Mouse (Mus musculus) adrenal gland, postnatal 36 days (tissue): ENCODE results near the gene Psg28. TPM values are rescaled to one million over a fixed set of nuclear protein-coding genes. Genes with fewer than 3 reads are reported as not detected.
"Not testable (repeated sequence)": the region's sequence is repeated elsewhere in the genome, so short reads cannot be mapped to it uniquely, and the experiment has no call there.

ENCODE experiments used
- DNase-seq, 2 experiments: peaks; one replicate each; pipeline ENCODE4 v3.0.0; 2021; ENCODE audit warnings: mixed read lengths in 1 of 2
- long read RNA-seq, 2 experiments: library from polyadenylated mRNA; stranded (forward); transcript quantifications; one replicate each; pipeline ENCODE4 v2.0.0; 2021; ENCODE audit warnings: borderline sequencing depth in 2 of 2
- microRNA-seq: library from miRNA; unstranded; fragments of <30 nt; microRNA quantifications from one replicate; pipeline ENCODE4 v1.2.0, GENCODE M21; 2021
- total RNA-seq, 2 experiments: library from RNA; stranded (reverse); gene quantifications; 2 replicates each; pipeline ENCODE4 v1.2.3; 2021

Psg28 gene
- total RNA-seq: not detected
- long read RNA-seq, experiment 1: 0 reads
- long read RNA-seq, experiment 2: 0 reads

- DNase-seq: not testable (repeated sequence)
Measured at GRCm38 (mm10) chr7:18431941-18432340, at the start of gene Psg28. Gene Psg28, minus strand, starts transcription at chr7:18432041.

GRCm38 (mm10) chr7:18403407-18403806 is 28.4 kb downstream of the Psg28 start:
- no peak for DNase-seq

GRCm38 (mm10) chr7:18402527-18403237 is 29.2 kb downstream of the Psg28 start:
- DNase-seq: peak in 1 of 2 experiments; percentile 1

- DNase-seq: not testable (repeated sequence)
Measured at GRCm38 (mm10) chr7:18391483-18391882, 40.4 kb downstream of the Psg28 start.

GRCm38 (mm10) chr7:18378295-18378694 is 53.5 kb downstream of the Psg28 start:
- no peak for DNase-seq

Small RNA genes within 50 kb of the gene (microRNA-seq; reads per million reads assigned to microRNA genes)
- gene Gm24715: not detected

Other genes starting within 250 kb of the Psg28 start
- not detected for gene Mill1, start 186.7 kb downstream of the Psg28 start, total RNA-seq
- gene Psg18, start 77.0 kb downstream of the Psg28 start, total RNA-seq: not detected
- not detected for gene Psg26, start 52.1 kb upstream of the Psg28 start, total RNA-seq
- not detected for gene Psg25, start 100.2 kb upstream of the Psg28 start, total RNA-seq
- not detected for gene Psg27, start 135.3 kb upstream of the Psg28 start, total RNA-seq
- gene Psg23, start 184.5 kb upstream of the Psg28 start, total RNA-seq: not detected
- not detected for gene Psg21, start 224.7 kb upstream of the Psg28 start, total RNA-seq